Mouse (Mus musculus) neutrophil, adult 5-6 weeks (primary cell): ENCODE measurements around the gene Erf. TPM values are rescaled to one million over a fixed set of nuclear protein-coding genes. Genes with fewer than 3 reads are reported as not detected.

ENCODE experiments used
- ATAC-seq: fragments of 151-379, 151-347 bp; 2 replicates; pipeline ENCODE4 v1.8.0; 2017; ENCODE audit warnings: mild to moderate bottlenecking, moderate TSS enrichment; ENCODE audit not compliant: insufficient number of reproducible peaks, poor library complexity, low FRiP score, severe bottlenecking; ENCODE audit errors: extremely low read depth
- total RNA-seq: library from RNA; stranded (forward); fragments of 200-1000 nt; gene quantifications from 2 replicates; pipeline ENCODE4 v1.2.3, GENCODE M21; 2017

Erf gene
- total RNA-seq, 1 experiment from 2014 or later: 6.4 TPM

DNA sequence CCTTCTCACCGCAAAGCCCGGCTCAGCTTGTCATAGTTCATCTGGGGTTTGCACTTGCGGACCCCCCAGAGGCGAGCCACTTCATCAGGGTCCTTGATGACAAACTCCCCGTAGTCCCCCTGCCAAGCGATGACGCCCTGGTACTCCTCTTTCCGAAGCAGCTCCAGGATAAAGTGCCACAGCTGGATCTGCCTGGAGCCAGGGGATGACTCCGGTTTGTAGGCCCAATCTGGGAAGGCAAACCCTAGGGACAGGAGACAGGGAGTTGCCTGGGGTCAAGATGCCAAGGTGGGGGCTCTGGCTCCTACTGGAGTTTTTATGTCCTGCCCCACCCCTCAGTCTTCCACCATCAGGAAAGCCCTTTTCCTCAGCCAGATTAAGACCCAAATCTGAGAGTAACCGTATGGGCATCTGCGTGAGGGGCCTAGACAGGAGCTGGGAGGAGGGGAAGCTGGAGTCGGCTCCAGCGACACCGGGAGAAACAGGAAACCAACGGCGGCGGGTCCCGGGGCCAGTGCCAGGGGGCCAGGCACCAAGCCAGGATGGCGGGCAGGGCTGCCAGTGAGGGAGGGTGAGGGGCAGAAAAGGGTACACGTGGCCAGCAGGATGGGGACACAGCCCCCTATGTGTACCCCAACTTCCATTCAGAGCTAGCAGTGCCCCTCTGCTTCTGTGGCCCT lies 4.3 kb downstream of the Erf start:
- no peak for ATAC-seq

DNA sequence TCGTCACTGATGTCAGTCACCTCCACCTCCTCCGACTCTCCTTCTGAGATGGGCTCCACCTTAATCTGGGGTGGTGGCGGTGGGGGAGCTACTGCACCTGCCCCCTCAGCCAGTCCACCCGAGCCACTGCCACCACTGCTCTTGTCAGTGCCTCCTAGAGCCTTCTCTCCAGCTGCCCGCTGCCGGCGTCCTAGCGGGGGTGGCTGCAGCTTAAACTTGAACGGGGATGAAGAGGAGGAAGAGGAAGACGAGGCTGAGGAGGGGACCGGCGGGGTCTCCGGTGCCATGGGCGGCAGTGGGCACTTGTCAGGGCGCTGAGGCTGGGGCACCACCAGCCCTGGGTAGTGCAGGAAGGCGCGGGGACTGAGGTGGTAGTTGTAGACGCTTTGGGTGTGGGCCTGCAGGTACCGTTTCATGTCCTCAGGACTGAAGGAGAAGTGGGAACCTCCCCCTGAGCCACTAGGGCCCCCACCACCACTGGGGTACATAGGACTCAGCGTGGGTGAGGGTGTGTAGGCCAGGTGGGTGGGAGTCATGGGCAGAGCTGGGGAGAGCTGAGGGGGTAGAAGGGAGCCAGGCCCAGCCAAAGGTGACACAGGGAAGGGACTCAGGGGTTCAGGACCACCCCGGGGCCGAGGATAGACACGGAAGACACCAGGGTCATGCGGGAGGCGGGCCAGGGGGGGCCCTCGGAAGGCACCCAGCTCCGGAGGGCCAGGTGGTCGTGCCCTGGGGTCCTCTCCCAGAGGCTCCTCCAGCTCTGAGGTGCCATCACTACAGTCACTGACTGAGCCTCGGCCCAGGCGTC lies 5.8 kb downstream of the Erf start:
- no peak for ATAC-seq

DNA sequence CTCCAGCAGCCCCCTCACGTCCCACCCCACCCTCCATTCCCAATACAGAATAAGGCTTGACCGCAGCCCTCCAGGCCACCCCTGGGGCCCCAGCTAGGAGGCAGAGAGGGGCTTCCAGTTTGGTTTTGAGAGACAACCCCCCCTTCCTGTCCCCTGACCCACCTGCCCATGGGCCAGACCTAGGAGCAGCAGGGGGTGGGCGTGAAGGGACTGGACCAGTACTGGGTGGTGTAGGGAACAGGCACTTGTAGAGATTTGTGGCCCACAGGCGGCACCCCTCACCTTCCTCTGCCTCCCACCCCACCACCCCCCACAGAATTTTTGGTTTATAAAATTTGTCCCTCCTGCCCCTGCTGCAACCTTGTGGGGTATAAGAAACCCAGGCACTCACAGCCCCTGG lies 7.2 kb downstream of the Erf start:
- ATAC-seq: no peak

DNA sequence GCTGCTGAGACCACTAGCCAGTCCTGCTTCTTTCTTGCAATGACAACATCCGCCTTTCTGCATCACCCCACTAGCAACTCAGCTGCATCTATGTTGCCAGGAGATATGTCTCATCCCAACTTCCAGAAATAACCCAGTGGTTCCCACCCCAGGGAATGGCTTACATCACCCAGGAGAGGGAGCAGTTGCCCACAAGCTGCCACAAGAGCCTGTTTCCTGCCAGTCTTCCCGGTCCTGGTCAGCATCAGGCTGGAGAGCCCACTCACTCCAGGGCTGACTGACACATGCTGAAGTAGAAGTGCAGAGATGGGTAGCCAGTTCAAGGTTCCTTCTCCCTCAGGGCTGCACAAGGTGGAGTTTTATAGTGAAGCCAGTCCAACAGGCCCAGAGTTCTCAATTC lies 9.5 kb downstream of the Erf start:
- ATAC-seq: no peak

DNA sequence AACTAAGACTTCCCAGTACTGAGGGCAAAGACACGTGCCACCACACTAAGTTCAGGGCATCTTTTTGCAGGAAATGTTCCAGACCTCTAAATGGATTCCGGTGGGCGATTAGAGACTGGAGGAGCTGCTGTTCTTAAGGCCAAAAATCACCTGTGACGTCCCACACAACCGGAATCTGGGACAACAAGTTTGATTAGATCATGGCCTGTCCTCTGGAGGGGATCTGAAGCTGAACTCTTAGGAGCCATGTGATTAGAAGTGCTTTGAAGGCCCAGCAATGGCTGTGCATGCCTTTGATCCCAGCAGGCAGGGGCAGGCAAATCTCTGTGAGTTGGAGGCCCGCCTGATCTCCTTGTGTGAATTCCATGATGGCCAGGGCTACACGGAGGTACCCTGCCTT lies 9.9 kb downstream of the Erf start:
- no peak for ATAC-seq

DNA sequence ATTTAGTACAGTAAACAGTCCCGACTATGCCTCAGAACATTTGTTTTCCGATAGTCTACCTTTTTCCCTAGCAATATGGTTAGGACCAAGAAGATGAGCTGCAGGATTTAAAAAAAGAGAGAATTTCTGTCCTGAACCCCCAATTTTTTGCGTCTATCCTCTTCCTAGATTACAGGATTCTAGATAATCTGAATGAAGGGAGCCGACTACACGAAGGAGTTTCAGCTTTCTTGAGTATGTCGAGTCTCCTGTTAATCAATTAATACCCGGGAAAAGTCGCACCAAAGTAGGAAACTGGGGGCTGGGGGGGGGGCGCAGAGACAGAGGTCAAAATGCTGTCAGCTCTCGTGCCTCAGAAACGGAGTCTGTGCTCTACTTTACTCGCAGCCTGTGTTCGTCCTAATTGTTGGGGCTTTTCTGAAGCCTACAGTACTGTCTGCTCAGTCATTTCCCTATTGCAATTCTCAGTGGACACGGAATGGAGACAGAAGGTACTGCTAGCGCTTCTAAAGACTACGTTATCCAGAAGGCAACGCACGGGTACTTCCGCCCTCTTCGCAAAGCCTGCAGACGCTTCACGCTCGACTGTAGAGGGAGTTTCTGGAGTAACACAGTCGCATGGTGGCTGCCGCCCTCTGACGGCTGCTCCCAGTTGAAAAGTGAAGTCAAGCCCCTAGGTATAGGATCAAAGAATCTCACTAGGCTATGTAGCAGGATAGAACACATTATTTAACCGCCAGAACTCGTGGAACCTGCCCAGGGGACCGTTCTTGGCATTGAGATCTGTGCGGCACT lies 11.5 kb downstream of the Erf start:
- ATAC-seq: peak; percentile 72

DNA sequence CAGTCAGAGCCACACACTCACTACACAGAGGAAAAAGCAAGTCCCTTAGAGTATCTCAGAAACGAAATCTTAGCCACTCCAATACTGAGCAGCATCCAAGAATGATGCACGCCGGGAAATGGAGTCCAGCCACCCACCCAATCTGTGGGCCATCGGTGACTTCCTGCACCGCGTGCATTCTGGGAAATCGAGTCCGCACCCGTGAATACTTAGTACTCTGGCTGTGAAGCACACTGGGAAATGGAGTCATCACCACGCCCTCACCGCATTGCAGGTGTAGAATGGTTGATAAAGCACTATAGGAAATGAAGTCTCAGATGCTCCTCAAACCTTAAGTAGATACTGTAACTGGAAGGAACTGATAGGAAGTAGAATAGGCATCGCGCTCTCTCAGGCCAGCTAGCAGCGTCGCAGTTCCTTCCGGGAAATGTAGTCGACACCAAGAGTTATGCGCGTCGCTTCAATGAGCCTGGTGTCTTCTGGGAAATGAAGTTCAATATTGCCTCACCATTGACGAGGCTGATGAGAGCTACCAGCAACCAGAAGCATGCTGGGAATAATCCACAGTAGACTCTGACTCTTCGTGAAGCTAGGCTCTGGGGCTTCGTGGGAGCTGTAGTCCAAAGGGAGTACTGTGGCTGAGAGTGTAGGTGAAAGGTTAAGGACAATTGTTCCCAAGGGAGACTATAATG lies 12.4 kb downstream of the Erf start:
- peak; percentile 76 for ATAC-seq

DNA sequence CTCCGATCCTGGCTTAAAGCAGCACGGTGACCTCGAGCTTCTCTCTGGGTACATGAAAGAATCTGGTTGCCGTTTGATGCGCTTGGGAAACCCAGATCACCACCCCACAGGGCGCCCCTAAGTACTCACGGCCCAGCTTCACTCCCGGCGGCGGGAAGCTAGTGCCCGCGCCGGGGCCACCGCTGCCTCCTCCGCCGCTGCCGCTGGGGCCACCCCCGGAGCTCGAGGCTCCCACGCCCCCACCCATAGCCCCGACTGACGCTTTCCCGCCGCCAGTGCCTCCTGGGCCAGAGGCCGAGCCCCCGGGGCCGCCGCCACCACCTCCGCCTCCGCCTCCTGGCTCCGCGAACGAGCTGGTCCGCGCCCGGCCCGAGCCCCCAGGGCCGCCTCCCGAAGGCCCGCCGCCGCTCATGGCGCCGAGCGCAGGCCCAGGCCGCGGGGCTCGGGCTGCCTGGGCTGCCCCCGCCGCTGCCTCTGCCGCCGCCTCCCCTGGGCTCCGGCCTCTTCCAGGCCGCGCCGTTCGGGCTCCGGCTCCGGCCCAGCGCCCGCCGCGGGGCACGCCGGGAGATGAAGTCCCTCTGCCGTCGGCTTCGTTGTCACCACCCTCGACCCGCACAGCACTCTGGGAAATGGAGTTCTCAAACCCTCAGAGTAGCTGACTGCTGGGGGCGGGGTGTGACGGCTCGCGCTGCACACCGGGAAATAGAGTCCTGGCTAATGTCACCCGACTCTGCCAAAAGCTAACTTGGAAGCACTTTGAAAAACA lies 13.1 kb downstream of the Erf start, which contains the start of gene Gsk3a:
Gene Gsk3a, minus strand, starts transcription at position 603 of the 766 bp plus-strand sequence.
- peak; percentile 71 for ATAC-seq

DNA sequence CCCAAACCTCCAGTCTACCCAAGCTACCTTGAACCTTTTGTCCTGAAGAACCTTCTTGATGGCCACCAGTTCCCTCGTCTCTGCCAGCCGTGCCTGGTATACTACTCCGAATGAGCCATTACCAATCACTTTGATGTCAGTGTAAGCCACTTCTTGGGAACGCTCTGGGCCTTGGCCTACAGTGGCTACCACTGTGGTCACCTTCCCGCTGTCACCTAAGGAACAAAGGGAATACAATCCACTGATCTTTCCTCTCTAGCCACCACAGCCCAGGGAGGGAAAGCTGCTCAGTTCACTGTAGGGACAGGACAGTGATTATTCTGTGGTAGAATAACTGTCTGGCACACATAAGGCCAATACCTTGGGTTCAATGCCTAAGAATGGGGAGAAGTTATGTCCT lies 15.0 kb downstream of the Erf start:
- ATAC-seq: no peak

DNA sequence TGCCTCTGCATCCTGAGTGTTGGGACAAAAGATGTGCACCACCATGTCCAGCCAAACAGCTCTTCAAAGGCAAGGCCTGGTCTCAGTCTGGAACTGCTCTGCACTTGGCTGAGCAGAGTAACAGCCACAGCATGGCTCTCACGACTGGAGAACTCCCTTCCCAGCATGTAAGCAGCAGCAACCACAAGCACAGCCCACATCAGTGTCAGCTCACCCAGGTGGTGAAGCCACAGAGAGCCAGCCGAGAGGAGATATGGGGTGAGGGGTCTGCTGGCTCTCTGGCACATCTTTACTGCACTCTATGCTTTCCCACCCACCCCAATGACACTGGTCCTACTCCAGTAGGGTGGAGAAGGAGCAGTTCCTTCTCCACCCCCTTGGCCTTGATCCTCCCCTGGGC lies 17.5 kb downstream of the Erf start:
- no peak for ATAC-seq

DNA sequence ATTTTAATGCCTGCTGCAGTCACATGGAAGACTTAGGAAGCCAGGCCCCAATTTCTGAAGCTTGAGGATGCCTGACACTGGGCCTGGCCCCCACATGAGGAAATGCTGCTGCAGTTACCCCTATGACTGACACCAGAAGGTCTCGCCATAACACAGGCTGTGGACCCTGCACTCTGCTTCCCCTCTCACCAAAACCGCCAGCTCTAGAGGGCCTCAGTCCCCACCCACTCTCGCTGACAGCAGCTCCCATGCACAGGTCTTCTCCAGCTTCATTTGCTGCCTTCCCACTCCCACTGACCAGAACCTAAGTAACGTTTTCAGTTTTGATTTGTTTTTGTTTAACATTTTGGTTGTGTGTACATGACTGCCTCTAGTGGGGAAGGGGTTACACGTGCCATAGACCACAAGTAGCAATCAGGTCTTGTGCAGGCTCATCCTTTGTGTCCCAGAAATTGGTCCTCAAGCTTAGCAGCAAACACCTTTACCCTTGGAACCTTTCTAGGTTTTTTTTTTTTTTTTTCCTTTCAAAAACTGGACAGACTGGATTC lies 18.4 kb downstream of the Erf start:
- no peak for ATAC-seq

DNA sequence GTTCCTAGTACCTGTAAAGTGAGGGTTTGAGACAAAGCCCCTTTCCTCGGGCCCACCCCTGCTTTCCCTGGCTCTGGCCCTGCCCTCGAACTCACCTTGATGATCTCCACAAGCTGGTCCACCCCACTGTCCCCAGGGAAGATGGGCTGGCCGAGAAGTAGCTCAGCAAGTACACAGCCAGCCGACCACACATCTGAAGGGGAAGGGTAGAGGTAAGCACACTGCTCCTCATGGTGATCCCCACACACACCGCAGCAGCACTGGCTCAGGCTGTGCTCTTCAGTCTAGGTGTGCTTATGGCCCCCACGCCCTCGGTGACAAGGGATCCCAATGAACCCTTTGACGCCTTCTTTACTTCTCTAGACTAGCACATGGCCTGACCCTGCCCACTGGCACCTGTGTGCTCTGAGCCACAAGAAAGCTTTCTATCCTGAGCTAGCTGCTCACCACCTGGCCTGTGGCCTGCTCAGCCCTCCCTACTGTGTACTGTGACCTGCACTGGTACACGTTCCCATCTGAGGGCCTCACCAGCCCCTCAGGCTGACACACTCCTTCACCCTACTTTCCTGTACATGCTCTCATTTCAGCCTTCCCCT lies 19.8 kb downstream of the Erf start:
- ATAC-seq: no peak

DNA sequence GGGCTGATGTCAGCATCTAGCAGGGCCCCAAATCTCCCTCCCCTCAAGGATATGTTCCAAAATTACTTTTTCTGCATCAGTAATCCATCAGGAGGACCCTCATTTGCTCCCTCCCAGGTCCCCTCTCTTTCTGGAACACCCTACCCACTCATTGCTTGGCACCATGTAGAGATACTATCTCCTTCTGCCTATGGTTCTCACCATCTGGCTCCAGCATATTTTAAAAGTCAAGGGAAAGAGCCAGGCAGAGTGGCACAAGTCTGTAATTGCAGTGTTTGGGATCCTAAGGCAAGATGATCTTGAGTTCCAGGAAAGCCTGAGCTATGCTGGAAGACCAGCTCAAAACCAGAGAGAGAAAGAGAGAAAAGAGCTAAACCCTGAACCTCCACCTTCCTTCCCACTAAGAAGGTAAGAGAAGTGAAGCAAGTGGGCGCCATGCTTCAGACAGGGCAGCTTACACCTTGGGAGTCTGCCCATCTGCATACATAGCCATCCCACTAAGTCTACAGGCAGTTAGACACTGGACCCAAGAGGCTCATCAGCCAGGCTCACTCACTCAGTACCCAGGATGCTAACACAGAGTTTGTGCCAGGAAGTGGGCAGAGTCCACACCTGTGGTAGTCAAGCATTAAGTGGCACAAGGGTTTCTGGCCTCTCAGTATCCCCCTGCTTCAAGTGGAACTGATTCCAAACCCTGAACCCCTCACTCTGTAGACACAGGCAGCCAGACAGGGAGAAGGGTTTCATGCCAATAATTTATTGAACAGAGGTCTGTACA lies 22.8 kb downstream of the Erf start:
- ATAC-seq: no peak

DNA sequence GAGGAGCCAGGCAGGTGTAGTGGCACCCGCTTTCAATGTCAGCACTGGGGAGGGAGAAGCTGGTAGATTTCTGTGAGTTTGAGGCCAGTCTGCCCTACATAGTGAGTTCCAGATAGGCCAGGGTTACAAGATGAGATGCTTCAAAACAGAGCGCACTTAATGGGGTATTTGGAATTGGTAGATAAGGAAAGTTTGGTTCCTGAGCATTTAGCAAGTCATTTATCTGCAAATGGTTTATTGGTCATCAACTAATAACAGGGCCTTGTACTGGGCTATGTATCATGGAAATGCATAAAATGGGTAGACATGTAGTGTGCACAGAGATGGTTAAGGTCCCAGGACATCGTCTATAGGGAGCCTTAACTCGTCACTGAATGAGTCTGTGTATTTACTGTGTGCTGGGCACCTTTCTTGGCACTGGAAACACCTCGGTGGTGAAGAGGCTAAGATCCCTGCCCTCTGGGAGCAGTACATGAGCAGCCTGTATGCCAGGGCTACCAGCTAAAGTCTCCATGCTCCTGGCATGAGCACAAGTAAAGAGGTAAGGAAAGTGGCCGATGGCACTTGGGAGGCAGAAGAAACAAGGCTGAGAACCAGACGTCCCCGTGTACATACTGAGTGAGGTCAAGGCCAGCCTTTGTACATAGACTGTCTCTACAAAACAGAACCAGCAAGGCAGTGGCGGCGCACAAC lies 28.1 kb downstream of the Erf start:
- no peak for ATAC-seq

DNA sequence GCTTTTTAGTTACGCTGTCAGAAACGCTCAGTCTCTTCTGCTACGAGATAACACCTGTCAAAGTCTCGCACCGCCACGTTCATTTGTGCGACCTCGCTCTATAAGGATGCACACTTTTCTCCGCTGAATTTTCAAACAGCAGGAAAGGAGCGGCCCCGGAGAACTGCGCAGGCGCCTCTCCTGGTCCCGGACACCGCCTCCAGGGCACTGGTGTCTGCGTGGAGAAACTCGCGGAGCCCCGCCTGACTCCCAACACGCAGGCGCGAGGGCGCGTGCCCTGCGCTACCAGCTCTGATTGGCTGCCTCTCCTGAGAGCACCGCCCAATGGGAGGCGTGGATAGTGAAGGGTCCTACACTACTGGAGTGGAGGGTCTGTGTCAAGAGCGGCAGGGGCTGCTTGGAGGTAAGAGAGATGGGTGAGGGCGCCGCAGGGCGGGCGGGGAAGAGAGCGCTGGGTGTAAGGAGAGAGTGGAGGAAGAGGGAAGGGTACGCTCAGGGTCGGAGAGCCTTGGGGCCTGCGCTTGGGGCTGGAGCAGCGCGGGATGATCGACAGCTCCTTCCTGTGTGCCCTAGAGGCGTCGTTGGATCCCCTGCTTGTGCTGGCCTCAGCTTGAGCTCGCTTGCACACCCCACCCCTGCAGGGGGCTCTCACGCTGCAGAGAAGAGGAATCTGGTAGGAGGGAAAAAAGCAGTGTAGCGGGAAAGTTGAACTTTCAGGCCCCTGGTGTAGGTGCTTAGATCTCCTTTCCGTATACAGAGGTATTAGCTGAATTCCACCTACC lies 29.3 kb downstream of the Erf start, which contains the start of gene Zfp526:
Gene Zfp526, plus strand, starts transcription at position 324 of the 782 bp plus-strand sequence.
- ATAC-seq: peak; percentile 55
